Mouse (Mus musculus): Measurements from ENCODE around the gene Pglyrp2. TPM values are rescaled to one million over a fixed set of nuclear protein-coding genes. Genes with fewer than 3 reads are reported as not detected.

Gene Pglyrp2
- total RNA-seq, 2 experiments from 2014 or later, result 0.17 to 0.54 TPM

Small RNA genes lying within 50 kb of the gene (microRNA-seq; reads per million reads assigned to microRNA genes)
- gene Gm22201 (ENCODE audit: borderline number of aligned reads in 2 of 2), result 0 reads per million in 2 experiments

Other genes starting within 250 kb of the Pglyrp2 start
- gene Ephx3, start 234.6 kb downstream of the Pglyrp2 start, total RNA-seq (2021), result under 1 TPM in 1 of 2 experiments, not detected in 1; 0.19 TPM
- gene Brd4, start 139.4 kb downstream of the Pglyrp2 start, total RNA-seq (2021), result 100 to 1,000 TPM in 1 of 2 experiments, 10 to 100 TPM in 1; 96.2 to 110 TPM
- 10 to 100 TPM; 73.4 to 87.9 TPM for gene Akap8, start 102.9 kb downstream of the Pglyrp2 start, total RNA-seq (2021)
- gene Akap8l, start 73.6 kb downstream of the Pglyrp2 start, total RNA-seq (2021), result 100 to 1,000 TPM in 1 of 2 experiments, 10 to 100 TPM in 1; 98.4 to 128 TPM
- 10 to 100 TPM; 42.5 to 49.1 TPM for gene Wiz, start 34.7 kb downstream of the Pglyrp2 start, total RNA-seq (2021)
- 1 to 10 TPM; 2.0 to 3.0 TPM for gene Rasal3, start 20.6 kb downstream of the Pglyrp2 start, total RNA-seq (2021)
- not detected for gene Cyp4f39, start 28.6 kb upstream of the Pglyrp2 start, total RNA-seq (2021)
- gene Cyp4f17, start 81.9 kb upstream of the Pglyrp2 start, total RNA-seq (2021), result 10 to 100 TPM; 11.3 to 12.4 TPM
- gene Cyp4f16, start 112.4 kb upstream of the Pglyrp2 start, total RNA-seq (2021), result 10 to 100 TPM in 1 of 2 experiments, 1 to 10 TPM in 1; 9.9 to 10.5 TPM
- gene Cyp4f37, start 197.1 kb upstream of the Pglyrp2 start, total RNA-seq (2021), result not detected
- under 1 TPM in 1 of 2 experiments, not detected in 1; 0.17 TPM for gene Cyp4f40, start 234.7 kb upstream of the Pglyrp2 start, total RNA-seq (2021)

Data from adrenal gland, adult 18-20 months (tissue).